Mouse (Mus musculus): ENCODE results near the gene Plk1. TPM values are rescaled to one million over a fixed set of nuclear protein-coding genes. Genes with fewer than 3 reads are reported as not detected.

Gene Plk1
- polyA plus RNA-seq, 1 experiment from 2014 or later: 146 TPM

- Histone ChIP-seq H3K9me3 (ENCODE audit: control insufficient read depth, low read length) (no peaks in the 10 kb centered on the region), H3K36me3 (ENCODE audit: control insufficient read depth, insufficient read depth, low read length) (peaks cover 47% of the 10 kb centered on the region), H3K4me1 (replicated peaks; ENCODE audit: control insufficient read depth, insufficient read depth, low read length) (peaks cover 6% of the 10 kb centered on the region), H3K4me2 (ENCODE audit: low read depth, low read length) (no peak overlapping the region), H3K27ac (ENCODE audit: low read length) (no peak overlapping the region), H3K9ac (ENCODE audit: low read length) (no peak overlapping the region), H3K4me3 (ENCODE audit: low read length) (no peak overlapping the region), H3K27me3 (ENCODE audit: control insufficient read depth, insufficient read depth, low read depth, low read length) (no peaks in the 10 kb centered on the region)
- WGBS: 87% methylated on average over 5 of the region's 5 CpGs
- ATAC-seq (ENCODE audit: low read depth): no peak
These were observed 21.0 kb upstream of the Plk1 start for GRCm38 (mm10) chr7:122138190-122138589.

DNA sequence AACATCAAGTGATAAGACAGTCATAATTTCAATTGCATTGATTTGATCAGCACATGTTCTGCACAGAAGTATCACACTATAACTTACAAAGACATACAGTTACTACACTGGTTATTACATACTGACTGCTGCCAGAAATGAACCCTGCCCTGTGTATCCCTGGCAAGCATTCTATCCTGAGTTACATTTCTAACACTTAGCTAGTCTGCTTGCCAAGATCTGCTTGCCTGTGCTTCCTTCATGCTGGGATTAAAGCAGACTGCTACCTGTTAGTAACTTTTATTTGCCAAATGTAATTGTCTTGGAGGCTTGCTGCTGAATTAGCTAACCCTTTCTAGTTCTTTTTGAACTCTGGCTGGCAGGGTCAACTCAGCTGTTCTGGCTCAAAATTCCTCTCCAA lies 18.2 kb upstream of the Plk1 start:
- Histone ChIP-seq H3K4me3 (ENCODE audit: low read length) (no peak overlapping the region), H3K4me1 (replicated peaks; ENCODE audit: control insufficient read depth, insufficient read depth, low read length) (no peaks in the 10 kb centered on the region), H3K9ac (ENCODE audit: low read length) (no peak overlapping the region), H3K27me3 (ENCODE audit: control insufficient read depth, insufficient read depth, low read depth, low read length) (no peaks in the 10 kb centered on the region), H3K4me2 (ENCODE audit: low read depth, low read length) (no peak overlapping the region), H3K36me3 (ENCODE audit: control insufficient read depth, insufficient read depth, low read length) (peaks cover 58% of the 10 kb centered on the region), H3K9me3 (ENCODE audit: control insufficient read depth, low read length) (no peaks in the 10 kb centered on the region), H3K27ac (ENCODE audit: low read length) (no peak overlapping the region)
- ATAC-seq (ENCODE audit: low read depth): no peak

GRCm38 (mm10) chr7:122152473-122152872 lies 6.8 kb upstream of the Plk1 start:
- Histone ChIP-seq H3K27ac (ENCODE audit: low read length) (no peak overlapping the region), H3K27me3 (ENCODE audit: control insufficient read depth, insufficient read depth, low read depth, low read length) (no peaks in the 10 kb centered on the region), H3K36me3 (ENCODE audit: control insufficient read depth, insufficient read depth, low read length) (peaks cover 20% of the 10 kb centered on the region), H3K4me1 (replicated peaks; ENCODE audit: control insufficient read depth, insufficient read depth, low read length) (peaks cover under 1% of the 10 kb centered on the region; the same call in 1 of the 2 replicates), H3K4me3 (ENCODE audit: low read length) (no peak overlapping the region), H3K9ac (ENCODE audit: low read length) (no peak overlapping the region), H3K9me3 (ENCODE audit: control insufficient read depth, low read length) (no peaks in the 10 kb centered on the region), H3K4me2 (ENCODE audit: low read depth, low read length) (no peak overlapping the region)
- ATAC-seq (ENCODE audit: low read depth): no peak
- WGBS: 66% methylated on average over 4 of the region's 4 CpGs

DNA sequence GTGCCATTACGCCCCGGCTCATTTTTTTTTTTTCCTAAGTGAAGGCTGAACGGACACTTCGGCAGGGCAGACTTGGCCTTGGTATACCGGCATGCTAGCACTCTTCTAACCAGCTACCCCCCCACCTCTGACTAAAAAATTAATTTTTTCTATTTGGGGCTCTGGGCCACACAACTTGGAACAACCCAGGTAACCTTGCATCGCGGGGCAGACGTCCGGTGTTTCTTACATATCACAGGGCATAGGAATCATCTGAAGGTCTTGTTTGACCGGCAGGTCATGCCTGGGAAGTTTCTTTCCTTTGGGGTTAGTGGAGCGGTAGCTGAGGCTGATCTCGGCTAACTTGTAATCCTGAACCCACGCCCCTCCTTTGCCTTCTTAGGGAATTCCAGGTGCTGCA lies 751 bp upstream of the Plk1 start:
- H3K9ac ChIP-seq (ENCODE audit: low read length): peak overlapping the region; percentile 75
- peak overlapping the region; percentile 96 for H3K4me2 ChIP-seq (ENCODE audit: low read depth, low read length)
- H3K27ac ChIP-seq (ENCODE audit: low read length): peak overlapping the region; percentile 85
- H3K9me3 ChIP-seq (ENCODE audit: control insufficient read depth, low read length): no peaks in the 10 kb centered on the region
- WGBS: 3% methylated on average over 13 of the region's 13 CpGs
- peaks cover 11% of the 10 kb centered on the region for H3K36me3 ChIP-seq (ENCODE audit: control insufficient read depth, insufficient read depth, low read length)
- H3K4me3 ChIP-seq (ENCODE audit: low read length): peak overlapping the region; percentile 74
- peaks cover 19% of the 10 kb centered on the region for H3K4me1 ChIP-seq (replicated peaks; ENCODE audit: control insufficient read depth, insufficient read depth, low read length)
- H3K27me3 ChIP-seq (ENCODE audit: control insufficient read depth, insufficient read depth, low read depth, low read length): no peaks in the 10 kb centered on the region
- ATAC-seq (ENCODE audit: low read depth): no peak; the same call in 1 of the 2 replicates

DNA sequence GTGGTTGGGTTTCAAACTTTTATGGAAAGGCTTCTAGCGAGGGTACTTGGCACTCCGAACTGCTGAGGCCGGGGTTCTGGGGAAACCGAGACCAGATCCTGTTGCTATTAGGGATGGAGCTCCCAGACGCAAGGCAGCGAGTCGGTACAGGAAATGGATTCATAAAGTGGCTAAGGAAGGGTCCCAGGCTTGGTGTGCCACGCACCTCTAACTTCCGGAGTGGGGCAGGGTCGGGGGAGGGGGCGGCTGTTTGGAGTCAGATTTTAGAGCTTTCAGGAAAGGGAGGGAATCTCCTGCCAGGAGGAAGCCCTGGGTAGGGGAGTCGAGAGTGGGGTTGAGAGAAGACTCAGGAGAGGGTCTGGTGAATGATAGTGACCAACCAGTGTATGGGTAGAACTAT lies 798 bp downstream of the Plk1 start:
- Histone ChIP-seq H3K9ac (ENCODE audit: low read length) (peak overlapping the region; percentile 75), H3K27me3 (ENCODE audit: control insufficient read depth, insufficient read depth, low read depth, low read length) (no peaks in the 10 kb centered on the region), H3K36me3 (ENCODE audit: control insufficient read depth, insufficient read depth, low read length) (peaks cover 21% of the 10 kb centered on the region), H3K4me1 (replicated peaks; ENCODE audit: control insufficient read depth, insufficient read depth, low read length) (peaks cover 19% of the 10 kb centered on the region), H3K9me3 (ENCODE audit: control insufficient read depth, low read length) (no peaks in the 10 kb centered on the region), H3K4me3 (ENCODE audit: low read length) (peak overlapping the region; percentile 74), H3K27ac (ENCODE audit: low read length) (peak overlapping the region; percentile 85), H3K4me2 (ENCODE audit: low read depth, low read length) (peak overlapping the region; percentile 96)
- 0% methylated on average over 12 of the region's 12 CpGs for WGBS
- 0 out of 2 replicates have a peak, but pooled peaks have one; percentile 12 for ATAC-seq (ENCODE audit: low read depth)

DNA sequence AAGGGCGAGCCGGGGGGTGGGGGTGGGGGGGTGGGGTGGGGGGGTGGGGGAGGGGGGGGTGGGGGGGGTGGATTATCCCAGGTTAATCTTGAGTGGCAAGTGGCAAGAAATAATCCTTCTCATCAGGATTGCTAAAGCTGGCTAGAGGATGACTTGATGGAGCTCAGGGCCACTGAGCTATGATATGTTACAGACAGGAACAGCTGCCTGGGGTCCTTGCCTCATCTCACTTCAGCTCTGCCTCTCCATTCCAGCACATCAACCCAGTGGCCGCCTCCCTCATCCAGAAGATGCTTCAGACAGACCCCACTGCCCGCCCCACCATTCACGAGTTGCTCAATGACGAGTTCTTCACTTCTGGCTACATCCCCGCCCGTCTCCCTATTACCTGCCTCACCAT lies 4.5 kb downstream of the Plk1 start:
- peaks cover 12% of the 10 kb centered on the region for H3K4me1 ChIP-seq (replicated peaks; ENCODE audit: control insufficient read depth, insufficient read depth, low read length)
- no peak overlapping the region for H3K4me3 ChIP-seq (ENCODE audit: low read length)
- no peaks in the 10 kb centered on the region for H3K9me3 ChIP-seq (ENCODE audit: control insufficient read depth, low read length)
- no peaks in the 10 kb centered on the region for H3K27me3 ChIP-seq (ENCODE audit: control insufficient read depth, insufficient read depth, low read depth, low read length)
- no peak for ATAC-seq (ENCODE audit: low read depth)
- no peak overlapping the region for H3K27ac ChIP-seq (ENCODE audit: low read length)
- H3K36me3 ChIP-seq (ENCODE audit: control insufficient read depth, insufficient read depth, low read length): peaks cover 53% of the 10 kb centered on the region
- no peak overlapping the region for H3K9ac ChIP-seq (ENCODE audit: low read length)
- 93% methylated on average over 8 of the region's 8 CpGs for WGBS
- no peak overlapping the region for H3K4me2 ChIP-seq (ENCODE audit: low read depth, low read length)

GRCm38 (mm10) chr7:122167203-122167602 lies 8.0 kb downstream of the Plk1 start:
- 93% methylated on average over 7 of the region's 7 CpGs for WGBS
- ATAC-seq (ENCODE audit: low read depth): no peak
- Histone ChIP-seq H3K36me3 (ENCODE audit: control insufficient read depth, insufficient read depth, low read length) (peaks cover 70% of the 10 kb centered on the region), H3K9me3 (ENCODE audit: control insufficient read depth, low read length) (no peaks in the 10 kb centered on the region), H3K4me1 (replicated peaks; ENCODE audit: control insufficient read depth, insufficient read depth, low read length) (no peaks in the 10 kb centered on the region), H3K27me3 (ENCODE audit: control insufficient read depth, insufficient read depth, low read depth, low read length) (no peaks in the 10 kb centered on the region), H3K27ac (ENCODE audit: low read length) (no peak overlapping the region), H3K9ac (ENCODE audit: low read length) (no peak overlapping the region), H3K4me2 (ENCODE audit: low read depth, low read length) (no peak overlapping the region), H3K4me3 (ENCODE audit: low read length) (no peak overlapping the region)

DNA sequence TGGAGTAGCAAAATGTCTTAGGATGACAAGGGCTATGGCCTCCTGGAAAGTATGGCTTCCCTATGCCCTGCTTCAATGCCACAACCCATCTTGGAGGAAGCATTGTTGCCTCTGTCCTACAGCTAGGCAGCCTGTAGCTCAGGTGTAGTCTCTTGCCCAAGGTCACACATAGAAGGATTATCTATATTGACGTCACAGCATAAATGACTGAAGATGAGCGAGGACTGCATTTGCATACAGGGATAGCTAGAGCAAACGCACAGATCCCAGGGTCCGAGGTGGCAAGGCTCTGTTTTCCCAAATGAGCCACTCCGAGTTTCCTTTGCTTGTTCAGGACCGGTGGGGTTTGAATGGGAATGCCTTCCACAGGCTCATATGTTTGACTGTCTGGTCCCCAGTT lies 11.5 kb downstream of the Plk1 start:
- H3K36me3 ChIP-seq (ENCODE audit: control insufficient read depth, insufficient read depth, low read length): peaks cover 47% of the 10 kb centered on the region
- H3K4me2 ChIP-seq (ENCODE audit: low read depth, low read length): no peak overlapping the region
- no peaks in the 10 kb centered on the region for H3K4me1 ChIP-seq (replicated peaks; ENCODE audit: control insufficient read depth, insufficient read depth, low read length)
- no peak overlapping the region for H3K27ac ChIP-seq (ENCODE audit: low read length)
- H3K9me3 ChIP-seq (ENCODE audit: control insufficient read depth, low read length): no peaks in the 10 kb centered on the region
- no peak overlapping the region for H3K4me3 ChIP-seq (ENCODE audit: low read length)
- H3K27me3 ChIP-seq (ENCODE audit: control insufficient read depth, insufficient read depth, low read depth, low read length): no peaks in the 10 kb centered on the region
- 71% methylated on average over 6 of the region's 6 CpGs for WGBS
- ATAC-seq (ENCODE audit: low read depth): no peak
- no peak overlapping the region for H3K9ac ChIP-seq (ENCODE audit: low read length)

DNA sequence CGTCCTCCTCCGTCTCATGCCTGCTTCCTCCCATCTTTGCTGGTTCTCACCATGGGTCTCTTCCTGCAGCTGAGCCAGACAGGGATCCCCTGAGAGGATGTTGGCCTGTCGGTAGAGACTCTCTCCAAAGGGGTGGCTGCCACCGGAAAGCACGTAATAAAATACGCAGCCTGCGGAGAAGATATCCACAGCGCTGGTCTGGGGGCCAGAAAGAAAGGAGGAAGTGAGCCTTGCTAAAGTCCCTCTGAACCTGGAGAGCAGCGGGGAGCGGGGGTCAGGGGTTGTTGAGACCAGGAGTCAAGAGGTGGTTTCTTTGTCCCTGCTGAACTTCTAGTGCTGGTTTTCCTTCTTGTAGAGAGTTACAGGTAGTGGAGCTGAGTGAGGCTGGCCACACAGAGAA lies 12.4 kb downstream of the Plk1 start:
- ATAC-seq (ENCODE audit: low read depth): no peak
- Histone ChIP-seq H3K27ac (ENCODE audit: low read length) (no peak overlapping the region), H3K4me3 (ENCODE audit: low read length) (no peak overlapping the region), H3K9me3 (ENCODE audit: control insufficient read depth, low read length) (no peaks in the 10 kb centered on the region), H3K4me2 (ENCODE audit: low read depth, low read length) (no peak overlapping the region), H3K27me3 (ENCODE audit: control insufficient read depth, insufficient read depth, low read depth, low read length) (no peaks in the 10 kb centered on the region), H3K36me3 (ENCODE audit: control insufficient read depth, insufficient read depth, low read length) (peaks cover 38% of the 10 kb centered on the region), H3K4me1 (replicated peaks; ENCODE audit: control insufficient read depth, insufficient read depth, low read length) (no peaks in the 10 kb centered on the region), H3K9ac (ENCODE audit: low read length) (no peak overlapping the region)
- WGBS: 56% methylated on average over 10 of the region's 10 CpGs

- Histone ChIP-seq H3K4me2 (ENCODE audit: low read depth, low read length) (no peak overlapping the region), H3K9ac (ENCODE audit: low read length) (no peak overlapping the region), H3K27ac (ENCODE audit: low read length) (no peak overlapping the region), H3K4me3 (ENCODE audit: low read length) (no peak overlapping the region), H3K27me3 (ENCODE audit: control insufficient read depth, insufficient read depth, low read depth, low read length) (no peaks in the 10 kb centered on the region), H3K36me3 (ENCODE audit: control insufficient read depth, insufficient read depth, low read length) (no peaks in the 10 kb centered on the region), H3K4me1 (replicated peaks; ENCODE audit: control insufficient read depth, insufficient read depth, low read length) (no peaks in the 10 kb centered on the region), H3K9me3 (ENCODE audit: control insufficient read depth, low read length) (no peaks in the 10 kb centered on the region)
- ATAC-seq (ENCODE audit: low read depth): no peak
- WGBS: 78% methylated on average over 7 of the region's 7 CpGs
These were observed 21.5 kb downstream of the Plk1 start for GRCm38 (mm10) chr7:122180720-122181119.
